ENCODE assay signal across 12 mouse cellular contexts in genomic region chr9:13515976-13516375, GRCm38 (mm10).
"Had no signal": no experiment of that assay in that cellular context is flagged by ENCODE, and none has a peak within 500 bp of the region (broad histone marks: within the 10 kb centered on the region; RNA-seq: fewer than 3 reads in every experiment).

No protein-coding gene starts in this region.

- DNase-seq: retina, postnatal 1 day; right cerebral cortex, adult 18-20 months; right cerebral cortex, postnatal 14 days; right cerebral cortex, postnatal 25 days; right cerebral cortex, postnatal 4 days; spleen, adult 18-20 months; thymus, adult 18-20 months; thymus, adult 2 months; thymus, postnatal 14 days; thymus, postnatal 25 days; thymus, postnatal 36 days; thymus, postnatal 4 days had no signal
